Mouse (Mus musculus) bone marrow, adult 2 months (tissue): ENCODE measurements around the gene Gngt2. TPM values are rescaled to one million over a fixed set of nuclear protein-coding genes. Genes with fewer than 3 reads are reported as not detected.

Source experiments
- H3K27ac ChIP-seq: fragments of 200-500 bp; 2 replicates; pipeline ENCODE4 v1.5.1; 2012; ENCODE audit warnings: low read depth, mild to moderate bottlenecking, control low read depth, inconsistent platforms, low read length; ENCODE audit not compliant: control insufficient read depth, poor library complexity, insufficient read depth
- H3K4me1 ChIP-seq: fragments of 200-500 bp; 2 replicates; pipeline ENCODE4 v1.6.1; 2011; ENCODE audit warnings: low read length; ENCODE audit not compliant: control insufficient read depth, insufficient read depth
- H3K4me3 ChIP-seq: fragments of 200-500 bp; replicated peaks from 2 replicates; pipeline ENCODE3; 2011; ENCODE audit warnings: mild to moderate bottlenecking, low read depth, low read length, control low read depth; ENCODE audit not compliant: control insufficient read depth
- CTCF ChIP-seq: fragments of 200-500 bp; IDR thresholded peaks from 2 replicates; pipeline ENCODE4 v1.5.1; 2011; ENCODE audit warnings: low read length, control low read depth; ENCODE audit not compliant: control insufficient read depth, insufficient read depth
- POLR2A ChIP-seq: fragments of 200-500 bp; IDR thresholded peaks from 2 replicates; pipeline ENCODE4 v1.6.1; 2011; ENCODE audit warnings: low read depth, mild to moderate bottlenecking, control low read depth, low read length, borderline replicate concordance; ENCODE audit not compliant: control insufficient read depth
- WGBS: fragments of 180-500 bp; shearing (Covaris S2); methylation state at CpG from one replicate; pipeline ENCODE4 v1.1.7; 2018; 5-methylcytosine and 5-hydroxymethylcytosine counted together
- polyA plus RNA-seq: library from polyadenylated mRNA; stranded (reverse); fragments of >200 nt; gene quantifications from 2 replicates; pipeline ENCODE4 v1.2.4, GENCODE M21; 2011; ENCODE audit warnings: low replicate concordance; ENCODE audit not compliant: missing spikeins, insufficient read depth, insufficient read length

Gngt2 gene
- polyA plus RNA-seq, 1 experiment, result 94.0 TPM

DNA sequence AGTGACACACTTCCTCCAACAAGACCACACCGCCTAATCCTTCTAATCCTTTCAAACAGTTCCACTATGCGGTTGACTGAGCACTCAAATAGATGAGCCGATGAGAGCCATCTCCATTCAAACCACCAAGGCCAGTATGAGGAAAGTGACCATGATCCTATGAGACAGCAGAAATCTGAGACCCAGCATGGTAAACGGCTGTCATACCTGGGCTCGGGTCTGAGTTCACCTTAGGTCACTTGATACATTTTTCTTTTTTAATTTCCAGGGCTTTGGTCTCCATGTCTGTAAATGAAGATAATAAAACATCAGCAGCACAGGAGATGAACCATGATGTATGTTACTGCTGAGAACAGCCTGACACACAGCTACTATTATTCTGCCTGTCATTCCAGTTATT is 29.1 kb upstream of the Gngt2 start:
- WGBS, result 86% methylated on average over 5 of the region's 5 CpGs
- Histone ChIP-seq H3K27ac (peak overlapping the region; percentile 96), H3K4me3 (no peak overlapping the region), H3K4me1 (peaks cover 15% of the 10 kb centered on the region)
- TF ChIP-seq CTCF, result no peak
- TF ChIP-seq POLR2A, result no peak

GRCm38 (mm10) chr11:95808448-95809011 is 28.5 kb upstream of the Gngt2 start:
- WGBS, result 54% methylated on average over 5 of the region's 5 CpGs
- peak; percentile 76; the same call in 1 of the 2 replicates for TF ChIP-seq POLR2A
- no peak for TF ChIP-seq CTCF
- Histone ChIP-seq H3K4me1 (peaks cover 15% of the 10 kb centered on the region), H3K4me3 (peak overlapping the region; percentile 19), H3K27ac (peak overlapping the region; percentile 96)

DNA sequence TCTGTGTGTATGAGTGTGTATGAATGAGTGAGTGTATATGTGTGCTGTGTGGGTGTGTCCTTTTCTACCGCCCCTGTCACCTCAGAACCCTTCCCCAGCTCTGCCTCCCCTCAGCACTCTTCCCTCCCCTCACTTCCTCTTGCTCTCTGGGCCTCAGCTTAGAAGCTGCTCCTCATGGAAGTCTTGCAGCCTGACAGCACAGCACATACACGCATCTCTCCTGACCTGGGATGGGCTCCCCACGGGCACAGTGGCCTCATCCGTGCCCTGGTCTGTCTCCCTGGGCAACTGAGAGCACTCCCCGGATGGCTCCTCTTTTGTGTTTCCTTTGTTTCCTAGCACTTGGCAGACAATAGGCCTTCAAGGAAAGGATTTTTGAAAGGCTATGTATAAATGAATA is 27.4 kb upstream of the Gngt2 start:
- peak overlapping the region; percentile 11 for H3K27ac ChIP-seq
- 47% methylated on average over 5 of the region's 5 CpGs for WGBS

GRCm38 (mm10) chr11:95810828-95811227 is 26.2 kb upstream of the Gngt2 start:
- TF ChIP-seq CTCF (no peak), POLR2A (no peak)
- WGBS, result 66% methylated on average over 7 of the region's 7 CpGs
- peaks cover 11% of the 10 kb centered on the region; the same call in 1 of the 2 replicates for H3K4me1 ChIP-seq
- no peak overlapping the region for H3K4me3 ChIP-seq
- H3K27ac ChIP-seq, result no peak overlapping the region

More for the DNA sequence above, 27.4 kb upstream of the Gngt2 start:
- H3K4me3 ChIP-seq, result no peak overlapping the region
- TF ChIP-seq POLR2A (no peak), CTCF (no peak)
- H3K4me1 ChIP-seq, result peaks cover 15% of the 10 kb centered on the region

DNA sequence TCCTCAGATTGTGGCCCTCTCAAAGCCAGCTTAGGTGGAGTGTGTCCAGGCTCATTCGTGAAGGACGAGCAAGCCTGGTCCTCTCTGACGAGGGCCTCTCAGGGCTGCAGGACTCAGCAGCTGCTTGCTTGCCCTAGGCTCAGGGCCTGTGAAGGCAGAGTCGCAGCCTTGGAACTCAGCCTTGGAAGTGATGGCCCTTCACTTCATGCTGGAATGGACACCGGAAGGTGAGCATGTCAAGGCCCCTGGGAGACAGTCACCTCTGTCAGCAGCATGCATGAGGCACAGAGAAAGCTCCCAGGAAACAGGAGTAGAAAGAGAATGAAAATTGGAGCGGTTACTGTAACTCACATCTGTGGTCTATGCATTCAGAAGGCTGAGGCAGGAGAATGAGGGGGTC is 25.3 kb upstream of the Gngt2 start:
- Histone ChIP-seq H3K27ac (no peak overlapping the region), H3K4me1 (peaks cover 11% of the 10 kb centered on the region; the same call in 1 of the 2 replicates), H3K4me3 (no peak overlapping the region)
- WGBS, result 89% methylated on average over 6 of the region's 6 CpGs
- TF ChIP-seq POLR2A (no peak), CTCF (no peak)

DNA sequence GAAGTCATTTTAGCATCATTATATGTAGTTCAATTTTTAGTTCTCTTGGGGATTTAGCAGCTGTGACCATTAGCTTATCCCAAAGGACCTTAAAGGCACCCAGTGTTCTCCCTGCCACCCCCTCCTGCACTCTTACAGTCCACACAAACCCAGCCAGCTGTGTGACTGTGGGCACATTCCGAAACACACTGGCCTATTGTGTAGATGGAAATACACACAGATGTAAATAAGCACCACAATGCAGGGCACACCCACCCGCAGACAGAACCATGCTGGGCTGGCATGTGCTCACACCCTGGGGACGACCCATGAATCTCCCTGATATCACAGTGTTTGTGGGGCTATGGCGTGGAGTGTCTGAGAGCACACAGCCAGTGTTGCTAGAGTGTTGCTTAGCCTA is 24.8 kb upstream of the Gngt2 start:
- 86% methylated on average over 4 of the region's 4 CpGs for WGBS
- TF ChIP-seq CTCF (no peak), POLR2A (no peak)

DNA sequence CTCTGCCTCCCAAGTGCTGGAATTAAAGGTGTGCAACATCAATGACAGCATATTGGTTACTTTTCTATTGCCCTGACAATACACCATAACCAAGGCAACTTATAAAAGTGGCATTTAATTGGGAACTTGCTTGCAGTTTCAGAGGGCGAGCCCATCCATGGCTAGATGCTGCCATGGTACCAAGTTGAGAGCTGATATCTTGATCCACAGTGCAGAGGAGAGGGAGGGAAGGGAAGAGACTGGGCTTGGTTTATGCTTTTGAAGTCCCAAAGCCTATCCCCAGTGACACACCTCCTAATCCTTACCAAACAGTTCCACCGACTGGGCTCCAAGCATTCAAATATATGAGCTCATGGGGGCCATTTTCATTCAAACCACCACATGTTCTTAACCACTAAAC is 22.9 kb upstream of the Gngt2 start:
- H3K4me1 ChIP-seq, result peaks cover 7% of the 10 kb centered on the region; the same call in 1 of the 2 replicates
- no peak for TF ChIP-seq POLR2A
- TF ChIP-seq CTCF, result no peak
- 91% methylated on average over 2 of the region's 2 CpGs for WGBS
- no peak overlapping the region for H3K27ac ChIP-seq
- no peak overlapping the region for H3K4me3 ChIP-seq

More for the DNA sequence above, 24.8 kb upstream of the Gngt2 start:
- Histone ChIP-seq H3K4me3 (no peak overlapping the region), H3K27ac (no peak overlapping the region), H3K4me1 (peaks cover 11% of the 10 kb centered on the region; the same call in 1 of the 2 replicates)

DNA sequence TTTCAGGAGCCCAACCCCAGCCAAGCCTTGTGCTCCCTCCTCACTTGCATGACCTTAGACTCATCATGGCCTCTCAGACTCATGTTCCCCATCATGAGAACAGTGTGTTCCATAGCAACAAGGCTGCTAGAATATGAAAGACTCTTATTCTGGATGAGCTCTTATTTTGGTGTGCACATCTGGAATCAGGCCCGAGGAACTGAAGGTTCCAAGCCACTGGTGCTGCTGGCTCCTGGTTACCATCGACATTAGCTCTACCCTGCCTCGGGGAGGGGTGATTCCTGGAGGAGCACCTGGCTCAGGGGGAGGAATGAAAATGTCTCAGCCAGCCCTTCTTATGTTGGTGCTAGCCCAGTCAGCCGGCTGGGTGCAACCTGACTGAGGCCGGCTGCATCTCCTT is 22.2 kb upstream of the Gngt2 start:
- WGBS, result 77% methylated on average over 5 of the region's 5 CpGs
- peaks cover 6% of the 10 kb centered on the region; the same call in 1 of the 2 replicates for H3K4me1 ChIP-seq
- no peak overlapping the region for H3K4me3 ChIP-seq
- TF ChIP-seq POLR2A (no peak), CTCF (no peak)
- no peak overlapping the region for H3K27ac ChIP-seq
